Mouse (Mus musculus): ENCODE measurements at regions not wholly inside any gene's neighbourhood (a gene's known extent, or its start where the extent isn't known, plus 50 kb on each side); places are given as distances from the start of the nearest gene placed in this dataset.

GRCm38 (mm10) chr1:107677404-107677803 is 87.6 kb downstream of the Serpinb8 start:
- Histone ChIP-seq H3K4me3 (ENCODE audit: low read depth, low read length) (no peak overlapping the region), H3K9ac (no peak overlapping the region), H3K4me2 (no peak overlapping the region), H3K9me3 (ENCODE audit: low read depth, low read length) (no peaks in the 10 kb centered on the region), H3K27ac (ENCODE audit: low read depth) (no peak overlapping the region), H3K27me3 (ENCODE audit: insufficient read depth, low read length) (no peaks in the 10 kb centered on the region), H3K4me1 (ENCODE audit: insufficient read depth) (no peaks in the 10 kb centered on the region), H3K36me3 (ENCODE audit: insufficient read depth) (no peaks in the 10 kb centered on the region)
- ATAC-seq (ENCODE audit: insufficient read depth) (no peak), DNase-seq (no peak)
- 82% methylated on average over 2 of the region's 2 CpGs for WGBS
- no peak for TF ChIP-seq CTCF (IDR thresholded peaks at IDR 0.05; ENCODE audit: low read depth)

GRCm38 (mm10) chr1:107696858-107697257 is 107.1 kb downstream of the Serpinb8 start:
- H3K36me3 ChIP-seq (ENCODE audit: insufficient read depth), result no peaks in the 10 kb centered on the region
- H3K27ac ChIP-seq (ENCODE audit: low read depth), result no peak overlapping the region
- no peaks in the 10 kb centered on the region for H3K9me3 ChIP-seq (ENCODE audit: low read depth, low read length)
- no peaks in the 10 kb centered on the region for H3K4me1 ChIP-seq (ENCODE audit: insufficient read depth)
- no peaks in the 10 kb centered on the region for H3K27me3 ChIP-seq (ENCODE audit: insufficient read depth, low read length)
- 40% methylated on average over 2 of the region's 2 CpGs for WGBS
- no peak overlapping the region for H3K9ac ChIP-seq
- no peak overlapping the region for H3K4me2 ChIP-seq
- DNase-seq (no peak), ATAC-seq (ENCODE audit: insufficient read depth) (no peak)
- no peak for TF ChIP-seq CTCF (IDR thresholded peaks at IDR 0.05; ENCODE audit: low read depth)
- H3K4me3 ChIP-seq (ENCODE audit: low read depth, low read length), result no peak overlapping the region

- H3K4me2 ChIP-seq, result no peak overlapping the region
- no peaks in the 10 kb centered on the region for H3K9me3 ChIP-seq (ENCODE audit: low read depth, low read length)
- no peak overlapping the region for H3K27ac ChIP-seq (ENCODE audit: low read depth)
- H3K4me3 ChIP-seq (ENCODE audit: low read depth, low read length), result no peak overlapping the region
- H3K36me3 ChIP-seq (ENCODE audit: insufficient read depth), result no peaks in the 10 kb centered on the region
- no peaks in the 10 kb centered on the region for H3K27me3 ChIP-seq (ENCODE audit: insufficient read depth, low read length)
- DNase-seq (peak; percentile 64), ATAC-seq (ENCODE audit: insufficient read depth) (no peak)
- H3K4me1 ChIP-seq (ENCODE audit: insufficient read depth), result no peaks in the 10 kb centered on the region
- no peak for TF ChIP-seq CTCF (IDR thresholded peaks at IDR 0.05; ENCODE audit: low read depth)
- no peak overlapping the region for H3K9ac ChIP-seq
Observed at GRCm38 (mm10) chr1:107706108-107706548, 116.3 kb downstream of the Serpinb8 start.

- Histone ChIP-seq H3K27ac (ENCODE audit: low read depth) (no peak overlapping the region), H3K9me3 (ENCODE audit: low read depth, low read length) (no peaks in the 10 kb centered on the region), H3K4me2 (no peak overlapping the region), H3K9ac (no peak overlapping the region), H3K36me3 (ENCODE audit: insufficient read depth) (no peaks in the 10 kb centered on the region), H3K4me3 (ENCODE audit: low read depth, low read length) (no peak overlapping the region), H3K27me3 (ENCODE audit: insufficient read depth, low read length) (no peaks in the 10 kb centered on the region), H3K4me1 (ENCODE audit: insufficient read depth) (no peaks in the 10 kb centered on the region)
- WGBS, result 92% methylated on average over 5 of the region's 5 CpGs
- no peak for ATAC-seq (ENCODE audit: insufficient read depth)
- no peak for DNase-seq
- TF ChIP-seq CTCF (IDR thresholded peaks at IDR 0.05; ENCODE audit: low read depth), result no peak
Observed at GRCm38 (mm10) chr1:107708601-107709000, 118.8 kb downstream of the Serpinb8 start.

- 83% methylated on average over 1 of the region's 1 CpGs for WGBS
- H3K9ac ChIP-seq, result no peak overlapping the region
- H3K36me3 ChIP-seq (ENCODE audit: insufficient read depth), result no peaks in the 10 kb centered on the region
- DNase-seq, result no peak
- no peak overlapping the region for H3K27ac ChIP-seq (ENCODE audit: low read depth)
- ATAC-seq (ENCODE audit: insufficient read depth), result no peak
- H3K4me1 ChIP-seq (ENCODE audit: insufficient read depth), result no peaks in the 10 kb centered on the region
- H3K4me3 ChIP-seq (ENCODE audit: low read depth, low read length), result no peak overlapping the region
- H3K4me2 ChIP-seq, result no peak overlapping the region
- no peak for TF ChIP-seq CTCF (IDR thresholded peaks at IDR 0.05; ENCODE audit: low read depth)
- no peaks in the 10 kb centered on the region for H3K9me3 ChIP-seq (ENCODE audit: low read depth, low read length)
- no peaks in the 10 kb centered on the region for H3K27me3 ChIP-seq (ENCODE audit: insufficient read depth, low read length)
Observed at GRCm38 (mm10) chr1:107714869-107715268, 125.1 kb downstream of the Serpinb8 start.

DNA sequence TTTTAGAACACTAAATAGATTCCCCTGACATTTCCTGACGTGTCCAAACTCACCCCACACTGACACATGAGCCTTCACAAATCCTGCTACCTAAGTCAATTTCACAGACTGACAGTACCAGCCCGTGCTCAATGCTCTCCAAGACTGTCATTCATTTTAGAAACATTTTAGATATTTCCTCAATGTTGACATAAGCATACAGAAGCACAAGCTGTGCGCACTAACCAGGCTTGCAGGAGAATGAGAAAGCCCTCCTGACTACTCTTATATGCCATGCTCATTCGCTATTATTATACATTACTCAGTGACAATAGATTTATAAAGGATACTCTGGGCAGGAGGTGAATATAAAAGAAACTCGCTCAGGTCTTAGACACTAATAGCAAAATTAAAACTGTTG is 129.5 kb downstream of the Serpinb8 start:
- Histone ChIP-seq H3K27ac (ENCODE audit: low read depth) (no peak overlapping the region), H3K36me3 (ENCODE audit: insufficient read depth) (no peaks in the 10 kb centered on the region), H3K9ac (no peak overlapping the region), H3K4me1 (ENCODE audit: insufficient read depth) (no peaks in the 10 kb centered on the region), H3K9me3 (ENCODE audit: low read depth, low read length) (no peaks in the 10 kb centered on the region), H3K4me2 (no peak overlapping the region), H3K27me3 (ENCODE audit: insufficient read depth, low read length) (no peaks in the 10 kb centered on the region), H3K4me3 (ENCODE audit: low read depth, low read length) (no peak overlapping the region)
- WGBS, result 60% methylated on average over 5 of the region's 5 CpGs
- DNase-seq (no peak), ATAC-seq (ENCODE audit: insufficient read depth) (no peak)
- TF ChIP-seq CTCF (IDR thresholded peaks at IDR 0.05; ENCODE audit: low read depth), result no peak

DNA sequence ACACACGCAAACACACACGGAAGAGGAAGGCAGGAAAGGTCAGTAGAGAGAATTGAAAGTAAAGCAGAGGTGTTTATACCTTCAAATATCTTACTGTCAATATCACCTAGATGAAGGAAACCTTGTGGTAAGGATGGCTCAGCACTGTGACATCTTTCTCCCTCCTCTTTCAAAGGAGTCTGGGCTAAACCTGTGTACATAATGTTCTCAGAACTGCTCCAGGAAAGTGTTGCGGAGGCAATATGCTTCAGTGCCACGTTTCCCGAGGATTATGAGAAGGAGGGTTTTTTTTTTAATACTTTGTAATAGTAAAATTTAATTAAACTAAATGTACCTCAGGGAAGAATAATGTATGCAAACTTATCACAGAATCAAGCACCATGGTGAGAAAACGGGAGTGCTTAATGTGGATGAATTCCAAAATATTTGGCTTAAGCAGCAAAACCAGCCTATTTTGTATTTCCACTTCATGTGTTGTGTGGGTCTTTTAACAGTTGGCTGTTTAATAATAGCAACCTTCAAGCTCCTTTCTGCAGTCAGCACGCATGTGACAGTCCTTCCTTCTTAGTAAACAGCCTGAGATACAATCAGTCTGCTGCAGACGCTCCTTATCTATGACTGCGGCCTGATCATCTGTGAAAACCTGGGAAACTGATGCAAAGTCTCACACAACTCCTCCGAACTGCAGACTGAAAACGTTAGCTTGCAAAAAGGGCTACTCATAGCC is 138.5 kb downstream of the Serpinb8 start:
- no peaks in the 10 kb centered on the region for H3K9me3 ChIP-seq (ENCODE audit: low read depth, low read length)
- H3K27me3 ChIP-seq (ENCODE audit: insufficient read depth, low read length), result no peaks in the 10 kb centered on the region
- no peaks in the 10 kb centered on the region for H3K4me1 ChIP-seq (ENCODE audit: insufficient read depth)
- no peak overlapping the region for H3K4me2 ChIP-seq
- TF ChIP-seq CTCF (IDR thresholded peaks at IDR 0.05; ENCODE audit: low read depth), result no peak
- no peak overlapping the region for H3K9ac ChIP-seq
- whole genome bisulfite sequencing, result 55% methylated on average over 11 of the region's 11 CpGs
- DNase-seq, result no peak
- ATAC-seq (ENCODE audit: insufficient read depth), result no peak
- H3K4me3 ChIP-seq (ENCODE audit: low read depth, low read length), result no peak overlapping the region
- no peak overlapping the region for H3K27ac ChIP-seq (ENCODE audit: low read depth)
- H3K36me3 ChIP-seq (ENCODE audit: insufficient read depth), result no peaks in the 10 kb centered on the region

All from lung, embryonic 14.5 days (tissue).